Mouse (Mus musculus) bone marrow macrophage, adult 2 months (primary cell): ENCODE measurements around the gene Ssbp3.

Source experiments
- CTCF ChIP-seq: IDR thresholded peaks from 2 replicates; pipeline ENCODE4 v1.5.1; 2012; ENCODE audit warnings: low read depth, mild to moderate bottlenecking, low read length, moderate library complexity
- POLR2A ChIP-seq: IDR thresholded peaks from 2 replicates; pipeline ENCODE4 v1.6.1; 2012; ENCODE audit warnings: mild to moderate bottlenecking, low read depth, low read length, borderline replicate concordance

GRCm38 (mm10) chr4:106958561-106958960 lies 48.1 kb downstream of the Ssbp3 start:
- TF ChIP-seq CTCF (no peak), POLR2A (no peak)
